10 mouse cellular contexts compared by ENCODE assay signal in the genomic region with DNA sequence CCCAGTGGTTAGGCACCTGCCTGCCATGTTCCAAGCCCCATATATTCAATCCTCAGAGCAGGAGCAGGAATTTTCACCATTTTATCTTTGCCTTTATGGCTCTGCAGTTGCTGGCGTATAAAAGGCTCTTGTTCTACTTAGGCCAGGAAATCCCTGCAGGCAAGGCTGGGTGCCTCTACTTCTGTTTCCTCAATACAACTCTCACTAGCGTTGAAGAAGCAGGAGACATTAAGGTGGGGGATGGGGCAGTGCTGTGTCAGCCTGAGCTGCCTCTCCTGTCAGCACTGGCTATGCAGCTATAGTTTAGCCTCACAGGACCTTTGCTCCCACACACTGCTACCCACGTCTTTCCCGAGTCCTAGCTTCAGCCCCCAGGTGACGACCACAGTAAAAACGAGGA. TPM values are rescaled to one million over a fixed set of nuclear protein-coding genes. Genes with fewer than 3 reads are reported as not detected.
DNase-seq lines count a peak whose midpoint lies in the region; ATAC-seq and TF ChIP-seq lines count a peak whose summit lies in the region.
"Had no signal": no experiment of that assay in that cellular context is flagged by ENCODE, and none has a peak within 500 bp of the region (broad histone marks: within the 10 kb centered on the region; RNA-seq: fewer than 3 reads in every experiment).

No protein-coding gene starts in this region.

- no peak for ATAC-seq in liver, embryonic 11.5 days (replicated peaks; ENCODE audit: low FRiP score)
- peak; percentile 29 to 72; a peak in 2 of 4 replicates for ATAC-seq in hematopoietic stem cell, adult 5-6 weeks (replicated peaks in 1 of 2; ENCODE audit: insufficient read depth in 1 of 2, low FRiP score in 2 of 2, low TSS enrichment in 1 of 2, low read depth in 1 of 2, poor library complexity in 2 of 2, severe bottlenecking in 2 of 2)
- ATAC-seq in megakaryocyte, adult 5-6 weeks (ENCODE audit: poor library complexity, severe bottlenecking) = peak; percentile 41; the same call in 1 of the 2 replicates
- ATAC-seq in forebrain, embryonic 13.5 days = no peak

- H3K4me1 ChIP-seq in liver, embryonic 11.5 days (replicated peaks; ENCODE audit: control insufficient read depth, insufficient read depth, low read length) = no peaks in the 10 kb centered on the region; the same call in 1 of the 2 replicates
- no peaks in the 10 kb centered on the region for H3K4me1 ChIP-seq in forebrain, embryonic 13.5 days

- no peak overlapping the region for H3K4me3 ChIP-seq in gastrocnemius, adult 2 months
- no peak overlapping the region for H3K4me3 ChIP-seq in liver, embryonic 11.5 days (ENCODE audit: low read depth, low read length)
- no peak overlapping the region for H3K4me3 ChIP-seq in forebrain, embryonic 13.5 days

- TF ChIP-seq CTCF in gastrocnemius, adult 2 months (IDR thresholded peaks at IDR 0.05) = no peak

- peak; percentile 19 for DNase-seq in gastrocnemius, adult 2 months
- DNase-seq in gastrocnemius, adult 8-10 months (ENCODE audit: low spot score in 2 of 2) = no peak
- DNase-seq in liver = peak; percentile 40
- no peak for DNase-seq in liver, embryonic 11.5 days (ENCODE audit: low spot score)
- no peak for DNase-seq in adrenal gland, adult 8-10 months
- DNase-seq: kidney, postnatal 4 days; left cerebral cortex, postnatal 4 days had no signal

- no peaks in the 10 kb centered on the region for H3K27me3 ChIP-seq in liver, embryonic 11.5 days (replicated peaks; ENCODE audit: control insufficient read depth, insufficient read depth, low read length)
- no peaks in the 10 kb centered on the region for H3K27me3 ChIP-seq in forebrain, embryonic 13.5 days

- no peaks in the 10 kb centered on the region for H3K9me3 ChIP-seq in liver, embryonic 11.5 days (ENCODE audit: control insufficient read depth, low read length)
- H3K9me3 ChIP-seq in forebrain, embryonic 13.5 days (replicated peaks) = no peaks in the 10 kb centered on the region

- WGBS in liver, embryonic 11.5 days = 68% methylated on average over 6 of the region's 6 CpGs
- WGBS in forebrain, embryonic 13.5 days = 86% methylated on average over 6 of the region's 6 CpGs

- no peak overlapping the region for H3K4me2 ChIP-seq in liver, embryonic 11.5 days
- H3K4me2 ChIP-seq in forebrain, embryonic 13.5 days = no peak overlapping the region

- H3K9ac ChIP-seq in liver, embryonic 11.5 days (ENCODE audit: low read depth, low read length) = no peak overlapping the region
- no peak overlapping the region for H3K9ac ChIP-seq in forebrain, embryonic 13.5 days

- H3K36me3 ChIP-seq in liver, embryonic 11.5 days (ENCODE audit: control insufficient read depth, insufficient read depth, low read length) = peaks cover 49% of the 10 kb centered on the region
- H3K36me3 ChIP-seq in forebrain, embryonic 13.5 days (ENCODE audit: poor library complexity, severe bottlenecking) = peaks cover 54% of the 10 kb centered on the region

- intact Hi-C loops in gastrocnemius, adult 2 months (cut with DNase I) = no loop called here

- peak overlapping the region; percentile 41 for H3K27ac ChIP-seq in gastrocnemius, adult 2 months
- H3K27ac ChIP-seq in liver, embryonic 11.5 days (ENCODE audit: low read depth, low read length) = no peak overlapping the region
- H3K27ac ChIP-seq in forebrain, embryonic 13.5 days = no peak overlapping the region

RNA-seq across cellular contexts. Expression of a gene that starts 17.8 kb away (rescaled TPM):
- 1 to 10 TPM; 4.1 to 4.5 TPM for total RNA-seq in gastrocnemius, adult 2 months (2021)
- total RNA-seq in gastrocnemius, adult 8-10 months (2022) = 1 to 10 TPM; 2.5 to 4.5 (median 3.1) TPM
- 28.3 and 33.2 TPM in 2 replicates for polyA plus RNA-seq in liver, embryonic 11.5 days (2014; fragmentation: Nextera tagmentation; extraction: Ambion mirVana)
- total RNA-seq in hematopoietic stem cell, adult 5-6 weeks (2017) = 24.5 and 32.5 TPM in 2 replicates
- 37.7 and 41.3 TPM in 2 replicates for total RNA-seq in megakaryocyte, adult 5-6 weeks (2015)
- 15.5 and 17.4 TPM in 2 replicates for total RNA-seq in megakaryocyte, adult 5-6 weeks (2017)
- total RNA-seq in adrenal gland, adult 8-10 months (2022) = 10 to 100 TPM; 23.4 to 45.6 (median 31.8) TPM
- polyA plus RNA-seq in forebrain, embryonic 13.5 days (2015; fragmentation: Nextera tagmentation; extraction: Ambion mirVana) = 7.1 and 8.3 TPM in 2 replicates

RNA-seq across cellular contexts. Expression of a gene that starts 21.2 kb away (rescaled TPM):
- total RNA-seq in gastrocnemius, adult 2 months (2021) = 1 to 10 TPM; 6.8 to 7.3 TPM
- 10 to 100 TPM in 2 of 4 experiments, 1 to 10 TPM in 2; 8.6 to 10.8 (median 9.8) TPM for total RNA-seq in gastrocnemius, adult 8-10 months (2022)
- 9.7 and 12.9 TPM in 2 replicates for polyA plus RNA-seq in liver, embryonic 11.5 days (2014; fragmentation: Nextera tagmentation; extraction: Ambion mirVana)
- 11.4 and 13.2 TPM in 2 replicates for total RNA-seq in hematopoietic stem cell, adult 5-6 weeks (2017)
- 5.8 and 6.1 TPM in 2 replicates for total RNA-seq in megakaryocyte, adult 5-6 weeks (2015)
- total RNA-seq in megakaryocyte, adult 5-6 weeks (2017) = 9.4 and 11.9 TPM in 2 replicates
- 10 to 100 TPM; 19.9 to 32.9 (median 28.3) TPM for total RNA-seq in adrenal gland, adult 8-10 months (2022)
- polyA plus RNA-seq in forebrain, embryonic 13.5 days (2015; fragmentation: Nextera tagmentation; extraction: Ambion mirVana) = 71.6 and 77.9 TPM in 2 replicates

RNA-seq across cellular contexts. Expression of a gene that starts 27.6 kb away (rescaled TPM):
- total RNA-seq in gastrocnemius, adult 2 months (2021) = 1 to 10 TPM; 2.6 to 3.3 TPM
- 1 to 10 TPM; 1.4 to 2.9 (median 1.8) TPM for total RNA-seq in gastrocnemius, adult 8-10 months (2022)
- polyA plus RNA-seq in liver, embryonic 11.5 days (2014; fragmentation: Nextera tagmentation; extraction: Ambion mirVana) = 0.43 TPM in 1 of 2 replicates, not detected in the other
- total RNA-seq in hematopoietic stem cell, adult 5-6 weeks (2017) = 5.5 TPM in 1 of 2 replicates, not detected in the other
- total RNA-seq in megakaryocyte, adult 5-6 weeks (2015) = not detected in 2 replicates
- not detected in 2 replicates for total RNA-seq in megakaryocyte, adult 5-6 weeks (2017)
- total RNA-seq in adrenal gland, adult 8-10 months (2022) = 1 to 10 TPM; 1.2 to 1.9 (median 1.7) TPM
- 50.1 and 56.9 TPM in 2 replicates for polyA plus RNA-seq in forebrain, embryonic 13.5 days (2015; fragmentation: Nextera tagmentation; extraction: Ambion mirVana)

RNA-seq across cellular contexts. Expression of a gene that starts 27.6 kb away (rescaled TPM):
- 10 to 100 TPM; 11.9 to 26.1 TPM for total RNA-seq in gastrocnemius, adult 2 months (2021)
- total RNA-seq in gastrocnemius, adult 8-10 months (2022) = 10 to 100 TPM in 3 of 4 experiments, 1 to 10 TPM in 1; 9.8 to 15.7 (median 13.1) TPM
- 7.7 and 8.5 TPM in 2 replicates for polyA plus RNA-seq in liver, embryonic 11.5 days (2014; fragmentation: Nextera tagmentation; extraction: Ambion mirVana)
- total RNA-seq in hematopoietic stem cell, adult 5-6 weeks (2017) = 0.69 and 1.5 TPM in 2 replicates
- total RNA-seq in megakaryocyte, adult 5-6 weeks (2015) = 0.16 and 0.33 TPM in 2 replicates
- total RNA-seq in megakaryocyte, adult 5-6 weeks (2017) = not detected in 2 replicates
- 10 to 100 TPM; 23.6 to 40.9 (median 28.1) TPM for total RNA-seq in adrenal gland, adult 8-10 months (2022)
- polyA plus RNA-seq in forebrain, embryonic 13.5 days (2015; fragmentation: Nextera tagmentation; extraction: Ambion mirVana) = 10.0 and 11.2 TPM in 2 replicates

Comparison
In these comparisons a context has a peak if more than half of its experiments do, and no peak if none do; other contexts are left out.
1. DNase-seq: peak in gastrocnemius, adult 2 months (single experiment) and liver (single experiment); none in gastrocnemius, adult 8-10 months (0 of 2), liver, embryonic 11.5 days (single experiment) and adrenal gland, adult 8-10 months (single experiment).
2. ATAC-seq: peak in hematopoietic stem cell, adult 5-6 weeks (2 of 2) and megakaryocyte, adult 5-6 weeks (single experiment); none in liver, embryonic 11.5 days (single experiment) and forebrain, embryonic 13.5 days (single experiment).